1 mouse cellular context compared by ENCODE assay signal in the genomic region with DNA sequence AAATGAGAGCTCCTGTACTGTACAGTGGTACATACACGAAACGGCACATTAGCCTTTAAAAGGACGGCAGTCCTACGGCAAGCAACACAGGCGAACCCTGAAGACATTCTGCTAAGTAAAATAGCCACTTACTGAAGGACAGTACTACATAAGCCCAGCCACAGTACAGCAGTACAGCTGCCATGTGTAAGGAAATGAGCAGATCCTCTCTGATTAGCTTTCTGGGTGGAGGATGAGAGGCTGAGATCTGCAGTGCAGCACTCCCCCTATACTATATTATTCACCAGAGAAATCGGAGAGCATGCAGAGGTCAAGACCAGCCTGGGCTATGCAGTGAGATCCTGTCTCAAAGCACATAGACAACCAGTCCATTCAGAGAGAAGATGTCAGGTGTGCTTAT.
TF ChIP-seq lines count a peak whose summit lies in the region.

No protein-coding gene starts in this region.

TF ChIP-seq in CH12.LX, 34 proteins besides CTCF, POLR2A, EP300 and RAD21:
- no peak for TF ChIP-seq SMC3 (IDR thresholded peaks at IDR 0.05; ENCODE audit: low read depth, low read length)
- no peak for TF ChIP-seq NELFE (IDR thresholded peaks at IDR 0.05; ENCODE audit: low read depth, low read length)
- TF ChIP-seq ZNF384 (IDR thresholded peaks at IDR 0.05; ENCODE audit: low read depth, low read length), result no peak
- TF ChIP-seq NRF1 (IDR thresholded peaks at IDR 0.05; ENCODE audit: low read depth, low read length), result no peak
- no peak for TF ChIP-seq ZMIZ1 (IDR thresholded peaks at IDR 0.05; ENCODE audit: low read depth, low read length)
- TF ChIP-seq MAZ (IDR thresholded peaks at IDR 0.05; ENCODE audit: low read depth, low read length), result no peak
- TF ChIP-seq IRF4 (IDR thresholded peaks at IDR 0.05; ENCODE audit: low read depth, low read length), result no peak
- TF ChIP-seq UBTF (IDR thresholded peaks at IDR 0.05; ENCODE audit: low read depth, low read length), result no peak
- TF ChIP-seq JUND (conservative IDR thresholded peaks at IDR 0.05; ENCODE audit: low read depth, low read length), result no peak
- no peak for TF ChIP-seq MAX (IDR thresholded peaks at IDR 0.05; ENCODE audit: low read length)
- TF ChIP-seq TBP (conservative IDR thresholded peaks at IDR 0.05; ENCODE audit: low read depth, low read length), result no peak
- no peak for TF ChIP-seq GABPA (IDR thresholded peaks at IDR 0.05; ENCODE audit: insufficient replicate concordance, low read depth, low read length)
- TF ChIP-seq USF1 (IDR thresholded peaks at IDR 0.05; ENCODE audit: low read depth, low read length), result no peak
- no peak for TF ChIP-seq PAX5 (IDR thresholded peaks at IDR 0.05; ENCODE audit: low read length)
- TF ChIP-seq HCFC1 (IDR thresholded peaks at IDR 0.05; ENCODE audit: low read depth, low read length), result no peak
- no peak for TF ChIP-seq CHD1 (IDR thresholded peaks at IDR 0.05; ENCODE audit: low read depth, low read length)
- TF ChIP-seq KAT2A (IDR thresholded peaks at IDR 0.05; ENCODE audit: insufficient replicate concordance, low read length), result no peak
